In the genomic region with DNA sequence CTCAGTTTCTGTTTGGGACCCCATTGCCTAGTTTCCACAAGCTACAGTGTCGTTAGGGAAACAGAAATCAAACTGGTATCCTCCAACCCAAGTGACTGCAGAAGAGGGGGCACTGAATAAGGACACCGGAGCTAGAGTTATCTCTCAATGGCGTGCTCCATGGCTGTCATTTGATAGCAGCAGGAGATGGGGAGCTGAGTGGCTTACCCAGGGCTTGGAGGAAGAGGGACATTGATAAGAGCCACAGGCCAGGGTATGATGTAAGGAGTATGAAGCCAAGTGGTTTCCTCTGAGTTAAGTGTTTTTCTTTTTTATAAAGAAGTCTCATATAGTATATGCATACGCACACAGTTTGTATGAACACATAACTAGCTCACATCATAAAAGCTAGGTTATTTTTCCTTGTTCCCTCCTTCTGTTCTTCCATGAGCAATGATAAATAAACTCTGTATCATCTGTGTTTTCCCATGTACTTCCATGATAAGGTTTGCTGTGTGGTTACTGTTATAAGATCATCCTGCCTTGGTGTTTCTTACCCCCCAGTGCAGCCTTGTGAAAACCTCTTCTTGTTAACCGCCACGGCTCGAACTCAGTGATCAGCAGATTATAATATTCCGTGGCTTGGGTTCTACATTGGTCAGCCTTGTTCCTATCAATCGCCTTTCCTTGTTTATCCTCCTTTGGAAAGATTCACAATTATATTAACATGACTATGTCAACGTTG, we compare ENCODE assay signal across 27 mouse cellular contexts.
DNase-seq lines count a peak whose midpoint lies in the region; ATAC-seq and TF ChIP-seq lines count a peak whose summit lies in the region.
"Had no signal": no experiment of that assay in that cellular context is flagged by ENCODE, and none has a peak within 500 bp of the region (broad histone marks: within the 10 kb centered on the region; RNA-seq: fewer than 3 reads in every experiment).

No protein-coding gene starts in this region.

- peak; percentile 66 for TF ChIP-seq EP300 in liver, embryonic 14.5 days (IDR thresholded peaks at IDR 0.05; ENCODE audit: low read depth)

- no peak overlapping the region for H3K27ac ChIP-seq in liver, embryonic 14.5 days
- H3K27ac ChIP-seq in gastrocnemius, adult 2 months: no peak overlapping the region
- H3K27ac ChIP-seq in midbrain, embryonic 16.5 days (ENCODE audit: low read length): no peak overlapping the region
- H3K27ac ChIP-seq: embryonic facial prominence, embryonic 15.5 days; hindbrain, embryonic 13.5 days; kidney, embryonic 15.5 days; left cerebral cortex, adult 2 months; neural tube, embryonic 12.5 days had no signal

- WGBS in liver, embryonic 14.5 days (ENCODE audit: insufficient replicate concordance): 19% methylated on average over 10 of the region's 10 CpGs
- 86% methylated on average over 10 of the region's 10 CpGs for WGBS in midbrain, embryonic 16.5 days

- no peaks in the 10 kb centered on the region for H3K27me3 ChIP-seq in liver, embryonic 14.5 days (ENCODE audit: control insufficient read depth, insufficient read depth, low read length)
- no peaks in the 10 kb centered on the region for H3K27me3 ChIP-seq in midbrain, embryonic 16.5 days (ENCODE audit: control insufficient read depth, insufficient read depth, low read depth, low read length)
- H3K27me3 ChIP-seq: embryonic facial prominence, embryonic 15.5 days; heart, embryonic 12.5 days; hindbrain, embryonic 13.5 days; kidney, embryonic 15.5 days; neural tube, embryonic 12.5 days had no signal

- intact Hi-C loops in heart, postnatal 36 days (cut with DNase I): no loop called here
- intact Hi-C loops in gastrocnemius, adult 2 months (cut with DNase I): no loop called here

- peak; percentile 31 for ATAC-seq in granulocyte monocyte progenitor cell, adult 5-6 weeks (replicated peaks; ENCODE audit: poor library complexity, severe bottlenecking)
- peak; percentile 90 for ATAC-seq in liver, embryonic 14.5 days (ENCODE audit: insufficient read depth)
- no peak for ATAC-seq in midbrain, embryonic 16.5 days
- ATAC-seq: forebrain, embryonic 14.5 days; lung, postnatal 0 days had no signal

- H3K4me3 ChIP-seq in liver, embryonic 14.5 days (ENCODE audit: insufficient read depth in 1 of 2, low read depth in 2 of 2, low read length in 2 of 2): no peak overlapping the region
- no peak overlapping the region for H3K4me3 ChIP-seq in gastrocnemius, adult 2 months
- H3K4me3 ChIP-seq in midbrain, embryonic 16.5 days (ENCODE audit: low read depth, low read length): no peak overlapping the region
- H3K4me3 ChIP-seq: embryonic facial prominence, embryonic 15.5 days; heart, embryonic 12.5 days; hindbrain, embryonic 13.5 days; kidney, embryonic 15.5 days; left cerebral cortex, adult 2 months; neural tube, embryonic 12.5 days had no signal

- H3K4me1 ChIP-seq in liver, embryonic 14.5 days (replicated peaks; ENCODE audit: control insufficient read depth in 2 of 2, insufficient read depth in 2 of 2, low read length in 1 of 2): peaks cover 7 to 18% of the 10 kb centered on the region in 2 experiments
- no peaks in the 10 kb centered on the region for H3K4me1 ChIP-seq in midbrain, embryonic 16.5 days (ENCODE audit: control insufficient read depth, insufficient read depth, low read length)
- H3K4me1 ChIP-seq: hindbrain, embryonic 13.5 days; neural tube, embryonic 12.5 days had no signal

- no peak for TF ChIP-seq CTCF in liver, embryonic 14.5 days (IDR thresholded peaks at IDR 0.05; ENCODE audit: low read depth)
- no peak for TF ChIP-seq CTCF in gastrocnemius, adult 2 months (IDR thresholded peaks at IDR 0.05)

- H3K36me3 ChIP-seq in liver, embryonic 14.5 days (replicated peaks; ENCODE audit: control insufficient read depth, insufficient read depth, low read depth): no peaks in the 10 kb centered on the region
- no peaks in the 10 kb centered on the region for H3K36me3 ChIP-seq in midbrain, embryonic 16.5 days (ENCODE audit: control insufficient read depth, insufficient read depth, low read length)
- H3K36me3 ChIP-seq: embryonic facial prominence, embryonic 15.5 days; heart, embryonic 12.5 days; hindbrain, embryonic 13.5 days; kidney, embryonic 15.5 days; neural tube, embryonic 12.5 days had no signal

- H3K9me3 ChIP-seq in liver, embryonic 14.5 days (ENCODE audit: control insufficient read depth, low read length): no peaks in the 10 kb centered on the region
- H3K9me3 ChIP-seq in midbrain, embryonic 16.5 days (replicated peaks; ENCODE audit: control insufficient read depth, low read length, poor library complexity, severe bottlenecking): no peaks in the 10 kb centered on the region
- H3K9me3 ChIP-seq: embryonic facial prominence, embryonic 15.5 days; heart, embryonic 12.5 days; hindbrain, embryonic 13.5 days; kidney, embryonic 15.5 days; neural tube, embryonic 12.5 days had no signal

- peak overlapping the region; percentile 17 for H3K4me2 ChIP-seq in liver, embryonic 14.5 days (ENCODE audit: low read depth)
- H3K4me2 ChIP-seq in midbrain, embryonic 16.5 days (ENCODE audit: low read length): no peak overlapping the region
- H3K4me2 ChIP-seq: embryonic facial prominence, embryonic 15.5 days; heart, embryonic 12.5 days; hindbrain, embryonic 13.5 days; kidney, embryonic 15.5 days; neural tube, embryonic 12.5 days had no signal

- peak; percentile 52 for DNase-seq in heart, adult 11 months
- DNase-seq in heart, postnatal 36 days: no peak
- peak; percentile 33 to 39 (median 37) for DNase-seq in liver, embryonic 14.5 days (ENCODE audit: low read depth in 3 of 3, low spot score in 3 of 3)
- DNase-seq in gastrocnemius, adult 2 months: no peak
- DNase-seq in spleen, postnatal 14 days (ENCODE audit: low spot score in 2 of 2): no peak
- DNase-seq: adrenal gland, postnatal 36 days; cerebellum, adult 11-12 months; cerebellum, postnatal 25 days; heart, adult 18-20 months; heart, postnatal 10 days; kidney, adult 11 months; midbrain, embryonic 14.5 days; retina, postnatal 1 day; right cerebral cortex, postnatal 25 days; spleen, adult 18-20 months; thymus, adult 18-20 months; thymus, postnatal 36 days had no signal

- no peak overlapping the region for H3K9ac ChIP-seq in liver, embryonic 14.5 days (replicated peaks)
- H3K9ac ChIP-seq in midbrain, embryonic 16.5 days (ENCODE audit: low read depth, low read length): no peak overlapping the region
- H3K9ac ChIP-seq: embryonic facial prominence, embryonic 15.5 days; heart, embryonic 12.5 days; hindbrain, embryonic 13.5 days; kidney, embryonic 15.5 days; neural tube, embryonic 12.5 days had no signal

Comparison
In these comparisons a context has a peak if more than half of its experiments do, and no peak if none do; other contexts are left out.
1. DNase-seq: peak in heart, adult 11 months (single experiment) and liver, embryonic 14.5 days (3 of 3); none in heart, postnatal 36 days (0 of 2), gastrocnemius, adult 2 months (single experiment) and spleen, postnatal 14 days (0 of 2).